Mouse (Mus musculus) right cerebral cortex, postnatal 10 days (tissue): ENCODE measurements at regions not wholly inside any gene's neighbourhood (a gene's known extent, or its start where the extent isn't known, plus 50 kb on each side); places are given as distances from the start of the nearest gene placed in this dataset.

Experiments
- DNase-seq, 2 experiments: peaks; one replicate each; pipeline ENCODE4 v3.0.0; 2021; ENCODE audit warnings: low spot score in 2 of 2

DNA sequence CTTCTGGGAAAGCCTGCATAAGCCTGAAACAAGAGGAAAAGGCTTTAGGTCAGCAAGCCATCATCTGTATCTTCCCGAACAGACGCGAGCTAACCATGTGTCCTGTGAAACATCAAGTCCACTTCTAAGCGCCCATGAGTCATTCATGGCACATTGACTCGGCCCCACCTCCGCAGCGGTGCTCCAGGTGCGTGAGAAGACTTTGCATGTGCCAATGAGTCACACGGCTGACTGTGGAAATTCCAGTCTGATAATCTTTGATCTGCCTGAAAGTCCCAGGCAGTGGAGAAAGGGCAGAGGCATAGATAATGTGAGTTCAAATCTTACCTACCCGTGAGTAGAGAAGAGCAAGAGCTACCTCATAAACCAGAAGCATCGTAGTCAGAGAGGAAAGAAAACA, 137.8 kb downstream of the Pfkfb3 start:
- no peak for DNase-seq

DNA sequence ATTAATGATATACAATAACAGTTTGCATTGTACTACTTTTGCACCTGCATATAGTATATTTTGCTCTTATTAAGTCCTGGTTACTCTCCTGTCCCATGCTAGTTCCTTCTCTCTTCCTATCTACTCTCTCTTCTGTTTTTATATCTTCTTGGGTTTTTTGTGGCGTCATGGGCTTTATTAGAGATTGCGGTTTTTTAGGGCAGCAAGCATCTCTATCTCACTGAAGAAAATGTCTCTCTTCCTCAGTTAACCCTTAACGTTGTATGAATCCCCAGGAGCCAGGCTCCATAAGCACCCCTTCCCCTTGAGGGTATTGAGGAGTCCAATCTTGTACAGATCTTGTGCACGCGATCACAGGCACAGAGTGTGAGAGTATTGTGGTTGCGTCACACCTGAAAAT, 141.4 kb downstream of the Pfkfb3 start:
- no peak for DNase-seq

DNA sequence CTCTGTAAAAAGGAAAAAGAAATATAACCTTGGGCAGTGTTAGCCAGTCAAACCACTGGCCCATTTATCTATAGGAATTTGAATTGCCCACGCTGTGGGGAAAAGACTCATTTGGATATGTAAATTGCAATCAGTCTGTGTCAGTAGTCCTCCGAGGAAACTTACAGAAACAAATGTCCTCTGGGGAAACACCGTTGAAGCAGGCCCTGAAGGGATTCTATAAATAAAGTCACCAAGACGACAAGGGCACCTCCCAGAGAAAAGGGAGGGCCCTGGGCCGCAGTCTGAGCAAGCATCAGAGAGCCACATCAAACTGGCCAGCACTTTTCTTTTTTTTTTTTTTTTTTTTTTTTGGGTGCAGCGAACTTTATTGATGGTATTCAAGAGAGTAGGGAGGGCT, 145.4 kb downstream of the Pfkfb3 start:
- no peak for DNase-seq

DNA sequence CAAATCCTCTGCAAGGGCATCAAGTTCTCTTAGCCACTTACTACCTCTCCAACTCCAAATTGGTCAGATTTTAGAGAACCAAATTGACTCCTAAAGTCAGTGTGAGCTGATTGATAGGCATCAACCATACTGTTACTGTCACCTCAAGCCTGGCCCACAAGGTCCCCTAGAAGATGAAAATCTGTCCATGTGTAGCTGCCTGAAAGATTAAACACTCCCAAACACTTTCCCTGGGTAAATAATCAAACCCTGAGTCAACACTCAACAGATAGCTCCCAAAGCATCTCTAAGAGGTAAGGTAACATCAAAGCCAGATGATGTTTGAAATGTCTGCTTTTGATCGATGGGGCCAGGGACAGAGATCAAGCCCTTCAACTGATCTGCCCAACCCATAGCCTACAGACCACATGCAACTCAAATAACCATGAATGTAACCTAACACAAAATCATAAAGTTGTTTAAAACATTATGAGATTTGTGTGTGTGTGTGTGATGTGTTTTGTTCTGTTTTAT, 147.7 kb downstream of the Pfkfb3 start:
- no peak for DNase-seq

DNA sequence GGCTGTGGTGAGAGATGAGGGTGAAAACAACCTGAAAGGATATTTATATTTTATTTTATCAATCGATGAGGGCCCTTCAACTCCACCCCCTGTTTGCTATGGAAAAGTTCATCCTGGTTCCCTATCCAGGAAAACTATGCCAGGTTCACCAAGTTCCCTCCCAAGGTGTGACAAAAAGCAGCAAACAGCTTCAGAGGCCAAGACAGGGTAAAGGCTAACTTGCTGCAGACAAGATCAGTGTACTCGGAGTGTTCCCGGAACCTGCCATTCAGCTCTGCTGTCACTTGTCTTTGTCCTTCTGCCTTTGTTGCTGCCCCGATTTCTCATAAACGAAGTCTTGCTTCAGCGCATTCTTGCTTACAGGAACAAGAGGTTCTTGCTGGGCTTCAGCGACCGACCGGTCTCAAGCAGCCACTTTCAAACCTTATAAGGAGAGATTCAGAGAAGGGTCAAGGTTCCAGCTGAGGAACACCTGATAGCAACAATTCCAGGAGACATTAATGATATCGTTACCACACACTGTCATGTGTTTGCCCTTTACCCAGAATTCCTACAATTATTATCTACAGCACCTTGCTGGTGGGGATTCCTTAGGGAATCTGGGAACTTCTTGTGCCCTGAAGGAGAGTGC, 151.5 kb downstream of the Pfkfb3 start:
- DNase-seq, result no peak

DNA sequence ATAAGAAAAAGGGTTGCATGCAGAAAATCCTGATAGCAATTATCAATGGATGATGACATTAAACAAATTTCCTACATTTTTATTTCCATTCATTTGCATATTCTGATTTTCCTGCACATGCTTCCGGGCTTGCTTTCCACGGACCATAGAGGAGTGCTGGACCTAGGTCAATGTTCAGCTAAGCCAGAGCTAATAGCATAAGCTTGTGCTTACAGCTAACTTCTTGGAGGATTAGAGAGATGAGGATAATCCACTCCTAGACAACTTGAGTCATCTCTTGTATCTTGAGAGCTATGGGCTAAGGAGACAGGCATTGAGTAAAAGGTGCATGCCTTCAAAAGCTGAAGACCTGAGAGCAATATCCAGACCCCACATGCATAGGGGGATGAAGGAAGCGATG, 154.5 kb downstream of the Pfkfb3 start:
- DNase-seq, result no peak

DNA sequence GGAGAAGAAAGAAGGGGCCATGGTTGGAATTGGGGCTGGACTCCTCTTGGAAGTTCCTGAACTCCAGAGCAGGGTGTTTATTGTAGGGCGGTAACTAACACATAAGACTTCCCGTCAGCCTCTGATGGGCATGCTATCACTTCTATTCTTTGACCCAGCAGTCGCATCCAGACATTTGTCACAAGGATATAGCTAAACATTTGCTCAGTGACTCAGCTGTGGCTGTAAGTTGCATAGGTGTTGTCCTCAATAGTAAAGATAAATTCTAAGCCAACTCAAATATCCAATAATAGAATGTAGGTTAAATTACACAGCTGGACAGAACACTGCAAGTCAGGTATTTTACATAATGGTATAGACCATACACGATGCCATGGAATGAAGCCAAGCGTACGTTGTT, 154.9 kb downstream of the Pfkfb3 start:
- DNase-seq, result no peak

DNA sequence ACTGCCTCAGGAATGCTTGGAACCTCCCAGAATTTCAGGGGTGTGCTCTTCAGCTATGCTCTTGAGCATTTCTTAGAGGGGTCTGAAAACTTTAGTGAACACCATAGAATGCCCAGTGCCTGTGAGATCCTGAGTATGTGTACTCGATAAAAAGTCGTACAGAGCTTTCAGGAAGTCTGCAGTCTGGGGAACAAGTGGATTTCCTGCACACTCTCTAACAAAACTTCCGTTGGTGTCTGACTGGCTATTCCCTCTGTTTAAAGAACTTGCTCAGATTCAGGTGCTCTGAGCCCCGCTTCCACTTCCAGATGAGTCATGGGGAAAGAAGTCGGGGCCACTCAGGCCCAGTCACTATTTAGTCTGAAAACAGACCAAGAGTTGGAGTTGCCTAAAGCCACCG, 155.5 kb downstream of the Pfkfb3 start:
- DNase-seq, result peak in 1 of 2 experiments; percentile 24

DNA sequence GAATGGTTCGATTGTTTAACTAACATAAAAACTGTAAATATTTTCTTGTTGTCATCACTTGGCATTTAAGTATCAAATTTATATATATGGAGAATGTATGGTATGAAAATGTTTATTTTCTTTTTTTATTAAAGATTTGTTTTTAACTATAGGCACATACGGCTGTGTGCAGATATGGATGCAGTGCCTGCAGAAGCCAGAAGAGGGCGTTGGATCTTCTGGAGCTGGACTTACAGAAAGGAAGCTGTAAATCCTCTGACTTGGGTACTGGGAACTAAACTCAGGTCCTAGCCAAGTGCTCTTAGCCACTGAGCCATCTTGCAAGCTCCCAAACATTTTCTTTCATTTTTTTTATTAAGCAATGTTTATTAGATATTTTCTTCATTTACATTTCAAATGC, 157.0 kb downstream of the Pfkfb3 start:
- DNase-seq, result no peak

DNA sequence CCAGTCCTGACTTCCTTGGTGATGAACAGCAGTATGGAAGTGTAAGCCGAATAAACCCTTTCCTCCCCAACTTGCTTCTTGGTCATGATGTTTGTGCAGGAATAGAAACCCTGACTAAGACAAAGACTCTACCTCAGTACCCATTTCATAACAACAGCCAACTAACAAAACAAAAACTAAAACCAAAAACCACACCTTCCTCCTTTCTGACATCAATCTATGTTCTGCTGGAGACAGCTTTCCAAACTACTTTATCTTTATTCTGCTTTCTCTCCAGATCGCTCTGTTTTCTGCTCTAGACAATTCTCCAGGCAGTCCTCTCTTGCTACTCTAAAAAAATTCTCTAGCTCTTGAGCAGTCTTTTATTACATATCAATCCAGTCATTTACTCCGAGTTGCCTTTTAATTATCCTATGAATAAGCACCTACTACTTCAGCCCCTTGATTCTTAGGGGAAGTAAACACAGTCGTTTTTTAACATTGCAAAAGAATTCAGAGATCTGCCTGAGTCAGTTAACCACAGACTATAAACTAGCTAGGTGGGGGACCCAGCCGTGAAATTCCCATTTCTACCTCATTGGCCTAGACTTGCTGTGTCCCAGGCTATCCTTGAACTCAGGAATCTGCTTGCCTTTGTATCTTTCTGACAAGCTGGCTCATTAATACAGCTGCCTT, 159.1 kb downstream of the Pfkfb3 start:
- DNase-seq, result no peak

DNA sequence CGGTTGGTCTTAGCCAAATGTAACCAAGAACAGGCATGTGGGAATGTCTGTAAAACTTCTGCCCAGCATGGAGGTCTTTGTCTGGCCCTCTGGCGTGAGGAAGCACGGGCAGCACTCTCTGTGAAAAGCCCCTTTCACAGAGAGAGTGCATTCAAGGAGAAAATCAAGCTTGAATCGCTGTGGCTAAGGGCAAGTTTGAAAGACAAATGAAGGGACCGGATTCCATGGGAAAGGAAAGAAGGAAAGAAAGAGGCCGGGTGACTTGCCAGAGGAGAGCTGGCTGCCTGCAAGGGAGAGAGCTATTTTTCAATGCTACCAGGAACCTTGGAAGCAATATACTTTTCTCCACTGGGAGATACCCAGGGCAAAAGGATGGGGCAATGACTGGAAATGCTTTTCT, 162.2 kb downstream of the Pfkfb3 start:
- peak; percentile 65 to 72 for DNase-seq

DNA sequence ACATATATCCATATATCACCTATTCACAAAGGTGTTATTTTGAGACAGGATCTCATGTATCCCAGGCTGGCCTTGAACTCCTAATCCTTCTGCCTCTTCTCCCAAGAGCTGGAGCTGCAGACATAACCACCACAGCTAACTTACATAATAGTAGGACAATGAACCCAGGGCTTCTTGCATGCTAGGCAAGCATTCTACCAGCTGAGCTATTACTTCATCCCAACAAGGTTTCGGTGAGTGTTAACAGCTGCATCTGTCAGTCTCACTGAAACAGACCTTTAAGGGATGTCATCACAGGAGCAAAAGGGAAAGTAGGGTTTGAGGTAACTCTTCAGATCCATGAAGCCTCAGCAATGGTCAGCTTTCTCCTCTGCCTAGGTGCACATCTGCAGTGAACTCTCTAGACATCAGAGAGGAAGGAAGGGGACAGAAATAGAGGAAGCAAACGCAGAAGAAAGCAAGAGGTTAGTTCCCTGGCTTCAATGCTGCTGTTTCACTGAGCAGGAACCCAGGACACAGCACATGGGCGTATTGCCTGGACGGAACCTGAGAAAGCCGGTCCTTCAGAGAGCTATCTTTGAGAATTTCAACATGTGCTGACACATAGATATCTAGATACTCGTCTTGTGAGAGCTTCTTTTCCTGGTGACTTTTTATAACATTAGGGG, 163.1 kb downstream of the Pfkfb3 start:
- DNase-seq, result no peak

DNA sequence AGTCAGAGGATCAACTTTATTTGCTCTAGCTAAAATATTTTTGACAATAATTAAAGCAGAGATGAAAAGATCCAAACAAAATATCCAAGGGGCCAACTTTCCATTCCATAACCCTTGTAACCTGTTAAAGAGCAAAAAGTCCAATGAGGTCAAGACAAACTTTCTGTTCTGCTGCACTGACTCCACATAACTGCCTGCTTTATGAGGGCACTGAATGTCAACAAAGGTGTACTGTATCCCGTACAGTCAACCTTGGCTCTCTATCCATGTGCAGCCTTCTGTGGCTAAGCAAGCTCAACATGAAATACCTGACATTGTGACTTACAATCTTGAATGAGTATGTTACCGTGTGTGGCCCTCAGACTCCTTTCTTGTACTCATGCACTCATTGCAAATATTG, 166.3 kb downstream of the Pfkfb3 start:
- DNase-seq, result no peak

DNA sequence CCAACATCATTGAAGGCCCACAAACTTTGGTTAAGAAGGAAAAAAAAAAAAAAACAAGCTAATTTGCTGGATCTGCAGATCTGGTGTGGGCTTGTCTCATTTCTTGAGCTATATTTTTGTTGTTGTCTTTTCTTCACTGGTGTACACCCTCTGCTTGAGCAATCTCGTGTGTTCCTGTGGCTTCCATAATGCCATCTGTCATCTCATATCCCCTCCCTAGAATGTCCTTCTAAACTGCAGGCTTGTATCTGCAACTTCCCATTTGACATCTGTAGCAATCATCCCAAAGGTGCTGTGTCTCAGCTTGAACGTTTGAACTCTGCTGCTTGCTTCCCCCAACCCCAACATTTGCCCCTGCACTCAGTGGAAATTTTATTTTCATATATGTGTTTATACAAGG, 170.1 kb downstream of the Pfkfb3 start:
- no peak for DNase-seq

DNA sequence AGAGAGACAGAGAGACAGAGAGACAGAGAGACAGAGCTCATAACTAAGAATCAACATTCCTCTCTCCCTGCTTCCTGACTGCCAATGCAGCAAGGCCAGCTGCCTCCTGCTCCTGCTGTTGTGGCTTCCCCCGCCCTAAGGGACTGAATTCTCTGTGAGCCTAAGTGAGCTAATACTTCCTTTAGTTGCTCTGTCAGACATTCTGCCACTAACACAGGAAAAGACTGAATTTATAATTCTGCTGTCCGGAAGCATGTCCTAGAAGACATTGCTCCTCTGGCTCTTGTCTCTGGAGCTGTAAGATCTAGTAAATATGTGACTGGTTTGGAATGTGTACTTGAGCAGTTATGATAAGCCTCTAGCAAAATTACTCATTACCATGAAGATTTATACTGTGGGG, 176.7 kb downstream of the Pfkfb3 start:
- DNase-seq, result no peak

DNA sequence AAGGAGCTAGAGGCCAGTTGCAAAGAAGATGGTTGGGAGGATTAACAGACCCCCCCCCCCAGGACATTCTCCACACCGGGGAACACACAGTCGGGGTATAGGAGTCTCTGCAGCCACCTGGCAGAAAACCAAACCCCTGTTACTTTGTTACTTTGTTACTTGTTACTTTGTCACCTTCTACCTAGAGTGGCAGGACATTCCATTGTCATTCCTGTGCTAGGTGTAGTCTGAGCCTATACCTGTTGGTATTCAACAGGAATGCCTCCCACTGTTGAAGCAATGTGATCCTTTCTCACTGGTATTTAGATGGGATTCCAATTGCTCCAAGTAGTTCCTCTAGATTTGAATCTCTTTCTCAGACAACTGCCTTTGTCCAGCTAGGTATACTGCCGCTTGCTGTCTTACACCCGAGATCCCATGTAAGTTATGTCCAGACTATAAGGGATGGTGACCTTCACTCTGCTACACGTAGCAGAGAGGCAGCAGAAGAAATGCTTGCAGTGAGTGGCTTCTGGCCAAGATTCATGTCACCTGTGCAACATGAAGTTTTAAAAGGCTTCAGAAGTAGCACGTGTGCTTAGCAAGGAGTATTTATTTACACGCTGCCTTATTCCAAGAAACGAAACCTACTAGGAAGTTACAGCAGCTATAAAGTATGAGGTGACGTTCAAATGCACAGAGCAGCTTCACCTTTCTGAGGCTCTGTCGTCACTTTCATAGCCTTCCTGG, 178.0 kb downstream of the Pfkfb3 start:
- DNase-seq, result no peak

DNA sequence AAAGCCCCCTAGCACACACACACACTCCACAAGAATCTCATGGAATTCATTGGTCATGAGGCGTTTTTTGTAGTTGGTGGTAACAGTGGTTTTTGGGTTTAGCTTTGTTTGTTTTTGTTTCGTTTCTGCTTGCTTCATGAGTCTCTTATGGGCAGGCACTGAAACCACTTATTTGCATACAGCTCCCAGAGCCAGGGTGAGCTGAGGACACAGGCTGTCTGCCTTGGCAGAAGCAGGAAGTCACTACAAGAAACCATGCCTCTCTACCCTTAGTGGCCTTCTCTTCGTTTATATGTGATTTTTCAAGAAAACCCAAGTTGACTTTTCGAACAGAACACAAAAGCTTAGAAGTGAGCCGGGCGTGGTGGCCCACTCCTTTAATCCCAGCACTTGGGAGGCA, 178.8 kb downstream of the Pfkfb3 start:
- DNase-seq, result peak; percentile 47 to 52

DNA sequence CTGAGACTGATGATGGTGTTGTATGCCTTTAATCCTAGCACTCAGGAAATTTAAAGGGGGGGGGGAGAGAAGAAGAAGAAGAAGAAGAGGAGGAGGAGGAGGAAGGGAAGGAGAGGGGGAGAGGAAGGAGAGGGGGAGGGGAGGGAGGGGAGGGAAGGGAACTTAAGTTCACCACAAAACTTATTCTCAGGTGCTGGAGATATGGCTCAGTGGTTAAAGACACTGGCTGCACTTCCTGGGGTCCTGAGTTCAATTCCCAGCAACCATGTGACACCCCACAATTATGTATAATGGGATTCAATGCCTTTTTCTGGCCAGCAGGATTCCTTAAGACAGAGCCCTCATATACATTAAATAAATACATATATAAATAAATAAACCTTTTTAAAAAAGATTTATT, 183.6 kb downstream of the Pfkfb3 start:
- no peak for DNase-seq

DNA sequence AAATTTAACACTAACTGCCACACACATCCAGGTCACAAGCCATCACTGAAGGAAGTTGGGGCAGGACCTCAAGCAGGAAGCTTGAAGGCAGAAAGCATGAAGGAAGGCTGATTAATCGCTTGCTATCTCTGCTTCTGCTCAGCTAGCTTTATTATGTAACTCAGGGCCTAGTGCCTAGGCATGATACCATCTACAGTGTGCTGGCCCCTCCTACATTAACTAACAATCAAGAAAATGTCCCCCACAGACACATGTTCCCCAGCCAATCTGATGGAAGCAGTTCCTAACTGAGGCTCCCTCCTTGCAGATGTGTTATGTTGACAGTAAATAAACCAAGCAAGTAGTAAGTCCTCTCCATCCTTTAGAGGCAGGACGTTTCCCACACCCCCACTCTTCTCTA, 186.6 kb downstream of the Pfkfb3 start:
- DNase-seq, result no peak

DNA sequence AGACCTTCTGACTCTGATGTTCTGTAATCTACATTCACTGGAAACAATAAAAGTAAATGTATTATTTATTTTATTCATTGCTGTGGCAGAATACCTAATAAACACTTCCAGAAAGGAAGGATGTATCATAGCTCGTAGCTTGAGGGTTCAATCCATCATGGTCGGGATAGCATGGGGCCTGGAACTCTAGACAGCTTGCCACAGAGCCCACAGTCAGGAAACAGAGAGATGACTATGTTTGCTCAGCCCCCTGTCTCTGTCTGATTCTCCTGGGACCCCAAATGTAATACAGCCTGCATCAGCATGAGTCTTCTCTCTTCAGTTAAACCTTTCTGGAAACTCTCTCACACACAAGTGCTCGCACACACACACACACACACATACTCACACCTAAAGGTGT, 188.1 kb downstream of the Pfkfb3 start:
- DNase-seq, result no peak

DNA sequence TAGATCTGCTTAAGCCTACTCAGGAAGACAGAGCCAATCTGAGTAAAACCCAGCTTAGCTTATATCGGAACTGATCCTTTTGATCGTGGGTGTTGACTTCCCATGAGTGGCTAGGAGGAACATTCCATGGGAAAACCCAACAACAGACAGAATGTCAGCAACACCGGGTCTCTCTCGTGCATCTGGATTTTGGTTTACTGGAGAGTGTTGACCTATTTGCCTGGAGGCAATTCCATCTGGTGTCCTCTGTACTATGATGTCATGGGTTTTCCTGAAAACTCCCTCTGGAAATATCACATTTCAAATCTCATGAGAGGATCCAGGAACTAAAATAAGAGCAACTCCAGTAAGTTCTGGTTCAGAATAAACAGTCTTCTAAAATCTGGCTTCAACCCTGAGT, 188.5 kb downstream of the Pfkfb3 start:
- DNase-seq, result no peak

DNA sequence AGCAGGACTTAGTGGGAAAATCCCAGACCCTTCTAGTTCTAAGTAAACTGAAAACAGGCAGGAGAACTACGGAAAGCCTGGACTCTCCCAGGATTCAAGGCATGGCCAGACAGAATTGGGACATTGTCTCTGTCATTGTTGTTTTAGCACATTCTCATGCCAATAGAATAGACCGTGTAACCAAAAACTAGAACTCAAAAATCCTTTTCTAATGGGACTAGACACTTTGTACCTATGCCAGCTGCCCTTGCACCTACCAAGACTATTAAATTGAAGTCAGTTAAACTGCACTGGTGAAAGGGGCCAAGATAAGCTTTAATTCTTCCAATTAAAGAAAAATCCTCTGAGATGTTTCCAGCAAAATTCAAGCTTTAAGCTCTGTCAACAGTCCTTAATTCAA, 189.8 kb downstream of the Pfkfb3 start:
- no peak for DNase-seq

DNA sequence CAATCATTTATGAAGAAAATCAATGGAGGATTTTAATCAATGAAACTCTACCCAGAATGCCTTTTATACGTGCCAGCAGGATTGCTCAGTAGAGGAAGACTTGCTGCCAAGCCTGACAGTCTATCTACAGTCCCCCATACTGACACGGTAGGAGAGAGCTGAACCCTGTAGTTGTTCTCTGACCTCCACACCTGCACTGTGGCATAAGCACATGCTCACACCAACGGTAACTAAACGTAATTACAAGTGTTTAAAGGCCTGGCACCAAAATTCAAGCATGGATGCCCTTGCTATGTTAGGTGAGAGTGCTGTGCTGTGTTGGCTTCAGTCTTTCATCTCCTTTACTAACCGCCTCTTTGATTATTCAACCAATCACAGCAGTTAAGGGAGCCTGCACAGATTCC, 190.8 kb downstream of the Pfkfb3 start:
- DNase-seq, result no peak
